Mouse (Mus musculus) erythroid progenitor cell, adult 5-6 weeks (primary cell): ENCODE results near the gene Ssr1. TPM values are rescaled to one million over a fixed set of nuclear protein-coding genes. Genes with fewer than 3 reads are reported as not detected.

Source experiments
- ATAC-seq: replicated peaks from 2 replicates; pipeline ENCODE4 v1.8.0; 2016; ENCODE audit warnings: moderate number of reproducible peaks, mild to moderate bottlenecking, moderate TSS enrichment, inconsistent platforms; ENCODE audit not compliant: poor library complexity, low FRiP score, severe bottlenecking
- total RNA-seq, 2 experiments: library from RNA; stranded (forward) in 1 of 2; stranded (reverse) in 1 of 2; fragments of 150-400 nt in 1 of 2; fragments of 186-747, 209-891 nt in 1 of 2; gene quantifications; 2 replicates each; pipeline versions ENCODE4 v1.2.3 to v1.2.4; 2015 to 2017; ENCODE audit warnings: low replicate concordance in 2 of 2

Ssr1 gene
- total RNA-seq, 2 experiments from 2014 or later: 66.6 to 76.3 TPM

- ATAC-seq: no peak
Measured at GRCm38 (mm10) chr13:37924461-37924948, 69.5 kb downstream of the Ssr1 start.

DNA sequence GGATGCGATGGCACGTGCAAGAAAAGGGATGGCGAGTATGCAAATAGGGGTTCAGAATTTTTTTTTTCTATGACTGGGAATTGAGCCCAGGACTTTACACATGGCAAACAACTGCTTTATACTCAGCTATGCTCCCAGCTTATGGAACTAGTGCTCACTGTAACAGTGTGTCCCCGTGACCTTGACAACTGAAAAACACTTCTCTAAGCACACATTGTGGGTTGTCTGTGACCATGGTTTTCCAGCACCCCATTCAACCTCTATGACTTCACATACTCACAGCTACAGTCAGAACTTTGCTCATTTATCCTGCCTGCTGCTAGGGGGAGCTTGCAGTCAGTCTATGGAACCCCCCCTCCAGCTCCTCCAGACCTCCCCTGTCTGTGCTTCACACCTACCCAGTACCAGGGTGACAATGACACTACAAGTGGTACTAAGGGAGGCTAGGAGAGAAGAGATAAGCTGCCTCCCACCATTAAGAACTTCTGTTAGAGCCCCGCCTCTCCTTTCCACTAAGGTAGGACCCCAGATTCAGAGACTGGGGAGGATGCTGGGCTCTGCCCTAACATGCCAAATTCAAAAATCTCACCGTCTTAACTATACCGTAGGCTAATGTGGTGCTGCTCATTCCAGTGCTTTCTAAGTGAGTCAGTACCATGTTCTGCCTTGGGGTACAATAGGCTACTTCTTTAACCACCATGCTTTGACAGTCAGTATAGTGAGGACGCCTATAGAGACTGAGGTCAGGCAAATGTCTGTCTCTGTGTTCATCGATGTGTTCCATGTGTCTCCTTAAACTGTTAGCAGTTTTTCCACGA lies 70.2 kb downstream of the Ssr1 start:
- no peak for ATAC-seq

GRCm38 (mm10) chr13:37923091-37923490 lies 70.9 kb downstream of the Ssr1 start:
- no peak for ATAC-seq

DNA sequence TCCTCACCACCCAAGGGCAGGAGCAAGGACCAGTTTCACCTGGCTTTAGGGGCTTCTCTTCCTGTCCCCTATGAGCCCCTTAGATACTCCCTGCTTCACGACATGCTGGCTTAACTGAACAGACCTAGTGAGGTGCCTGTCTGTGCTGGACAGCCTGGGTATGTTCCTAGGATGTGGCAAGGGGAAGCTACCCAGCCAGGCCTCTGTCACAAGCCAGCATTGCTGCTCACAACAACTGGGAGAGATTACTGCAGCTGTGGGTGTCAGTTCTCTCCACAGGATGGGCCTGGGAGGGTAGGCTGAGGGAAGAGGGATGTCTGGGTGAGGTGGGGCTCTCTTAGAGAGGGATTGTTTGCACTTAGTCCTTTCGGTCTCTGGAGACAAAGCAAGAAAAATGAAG lies 73.3 kb downstream of the Ssr1 start:
- no peak for ATAC-seq

DNA sequence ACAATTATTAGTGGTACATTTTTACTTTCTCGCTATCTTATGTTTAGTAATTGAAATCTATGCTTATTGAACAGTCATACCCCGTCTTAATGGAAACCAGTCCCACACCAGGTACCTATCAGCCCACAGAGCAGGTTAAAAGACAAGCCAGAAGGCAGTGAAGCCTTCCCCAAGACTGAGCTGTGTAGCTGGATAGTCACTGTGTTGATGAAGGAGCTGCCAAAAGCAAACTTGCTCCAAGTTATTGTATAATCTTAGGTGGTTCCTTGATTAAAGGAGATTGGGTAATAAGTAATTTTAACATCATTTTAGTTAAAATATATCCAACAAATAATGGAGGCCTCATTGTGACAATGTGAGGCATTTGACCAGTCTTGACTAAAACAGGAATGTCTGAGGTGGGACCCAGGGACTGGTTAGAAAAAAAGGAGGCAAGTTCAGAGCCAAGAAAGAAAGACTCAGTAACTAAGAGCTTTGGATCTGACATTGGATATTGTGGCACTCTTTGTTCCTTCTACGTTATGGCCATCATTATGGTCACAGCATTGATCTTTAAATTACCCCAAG lies 74.2 kb downstream of the Ssr1 start:
- no peak for ATAC-seq

GRCm38 (mm10) chr13:37918336-37919261 lies 75.4 kb downstream of the Ssr1 start:
- ATAC-seq: no peak

Other genes starting within 250 kb of the Ssr1 start
- 15.5 and 26.4 TPM in 2 replicates for gene Rreb1, start 215.8 kb downstream of the Ssr1 start, total RNA-seq (2015; ENCODE audit: low replicate concordance)
- 1.8 and 9.0 TPM in 2 replicates for gene Rreb1, start 215.8 kb downstream of the Ssr1 start, total RNA-seq (2017; ENCODE audit: low replicate concordance)
- gene Riok1, start 42.8 kb upstream of the Ssr1 start, total RNA-seq (2015; ENCODE audit: low replicate concordance): 37.8 and 71.7 TPM in 2 replicates
- 78.0 and 78.3 TPM in 2 replicates for gene Riok1, start 42.8 kb upstream of the Ssr1 start, total RNA-seq (2017; ENCODE audit: low replicate concordance)
- gene Cage1, start 42.9 kb upstream of the Ssr1 start, total RNA-seq (2015; ENCODE audit: low replicate concordance): not detected in 2 replicates
- gene Cage1, start 42.9 kb upstream of the Ssr1 start, total RNA-seq (2017; ENCODE audit: low replicate concordance): 1.5 TPM in 1 of 2 replicates, not detected in the other
- gene Dsp, start 157.1 kb upstream of the Ssr1 start, total RNA-seq (2015; ENCODE audit: low replicate concordance): not detected in 2 replicates
- not detected in 2 replicates for gene Dsp, start 157.1 kb upstream of the Ssr1 start, total RNA-seq (2017; ENCODE audit: low replicate concordance)
- 33.1 and 52.6 TPM in 2 replicates for gene Snrnp48, start 210.7 kb upstream of the Ssr1 start, total RNA-seq (2015; ENCODE audit: low replicate concordance)
- 47.8 and 78.0 TPM in 2 replicates for gene Snrnp48, start 210.7 kb upstream of the Ssr1 start, total RNA-seq (2017; ENCODE audit: low replicate concordance)